ENCODE assay signal across 8 mouse cellular contexts in the genomic region with DNA sequence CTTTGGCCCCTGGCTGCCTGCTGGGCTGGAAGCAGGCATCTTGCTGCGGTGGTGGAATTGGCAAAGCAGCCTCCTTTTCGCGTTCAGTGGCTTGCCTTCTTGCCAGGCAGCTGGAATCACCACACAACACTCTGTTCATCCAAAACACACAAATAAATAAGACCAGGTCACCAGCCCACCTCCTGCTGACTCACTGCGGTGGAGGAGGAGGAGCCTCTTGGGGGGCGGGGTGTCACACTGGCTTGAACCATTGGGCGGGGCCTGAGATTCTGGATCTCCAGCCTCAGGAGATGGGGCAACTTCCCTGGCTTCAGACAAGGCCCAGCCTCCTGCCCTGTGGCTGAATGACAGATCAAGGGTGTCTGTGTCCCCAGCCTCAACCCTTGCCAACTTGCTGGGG. TPM values are rescaled to one million over a fixed set of nuclear protein-coding genes. Genes with fewer than 3 reads are reported as not detected.
DNase-seq lines count a peak whose midpoint lies in the region; ATAC-seq lines count a peak whose summit lies in the region.

No protein-coding gene starts in this region.

- H3K9ac ChIP-seq in hindbrain, embryonic 13.5 days, result no peak overlapping the region
- H3K9ac ChIP-seq in hindbrain, embryonic 11.5 days (ENCODE audit: low read depth, low read length), result no peak overlapping the region
- no peak overlapping the region for H3K9ac ChIP-seq in embryonic facial prominence, embryonic 14.5 days (ENCODE audit: low read depth, low read length)
- no peak overlapping the region for H3K9ac ChIP-seq in liver, embryonic 11.5 days (ENCODE audit: low read depth, low read length)
- no peak overlapping the region for H3K9ac ChIP-seq in neural tube, embryonic 15.5 days (replicated peaks)

- no peak overlapping the region for H3K4me2 ChIP-seq in hindbrain, embryonic 13.5 days
- H3K4me2 ChIP-seq in hindbrain, embryonic 11.5 days (replicated peaks; ENCODE audit: low read depth, low read length), result no peak overlapping the region
- H3K4me2 ChIP-seq in embryonic facial prominence, embryonic 14.5 days (ENCODE audit: low read depth, low read length), result no peak overlapping the region
- no peak overlapping the region for H3K4me2 ChIP-seq in liver, embryonic 11.5 days
- no peak overlapping the region for H3K4me2 ChIP-seq in neural tube, embryonic 15.5 days

- 25% methylated on average over 6 of the region's 6 CpGs for WGBS in hindbrain, embryonic 13.5 days
- WGBS in hindbrain, embryonic 11.5 days, result 15% methylated on average over 6 of the region's 6 CpGs
- 26% methylated on average over 5 of the region's 6 CpGs for WGBS in embryonic facial prominence, embryonic 14.5 days
- WGBS in liver, embryonic 11.5 days, result 12% methylated on average over 6 of the region's 6 CpGs
- 17% methylated on average over 6 of the region's 6 CpGs for WGBS in neural tube, embryonic 15.5 days

- peaks cover 64% of the 10 kb centered on the region for H3K4me1 ChIP-seq in hindbrain, embryonic 13.5 days (replicated peaks)
- peaks cover 12% of the 10 kb centered on the region for H3K4me1 ChIP-seq in hindbrain, embryonic 11.5 days (replicated peaks; ENCODE audit: control insufficient read depth, insufficient read depth, low read length)
- peaks cover 14% of the 10 kb centered on the region for H3K4me1 ChIP-seq in embryonic facial prominence, embryonic 14.5 days (ENCODE audit: control insufficient read depth, insufficient read depth, low read length)
- H3K4me1 ChIP-seq in liver, embryonic 11.5 days (replicated peaks; ENCODE audit: control insufficient read depth, insufficient read depth, low read length), result peaks cover 6% of the 10 kb centered on the region
- H3K4me1 ChIP-seq in neural tube, embryonic 15.5 days, result peaks cover 48% of the 10 kb centered on the region

- 0 out of 2 replicates have a peak overlapping the region, but pooled peaks have one; percentile 8 for H3K27ac ChIP-seq in hindbrain, embryonic 13.5 days
- no peak overlapping the region for H3K27ac ChIP-seq in hindbrain, embryonic 11.5 days (ENCODE audit: low read depth, low read length)
- no peak overlapping the region for H3K27ac ChIP-seq in embryonic facial prominence, embryonic 14.5 days (replicated peaks; ENCODE audit: low read depth, low read length)
- H3K27ac ChIP-seq in liver, embryonic 11.5 days (ENCODE audit: low read depth, low read length), result no peak overlapping the region
- H3K27ac ChIP-seq in neural tube, embryonic 15.5 days (replicated peaks), result no peak overlapping the region

- ATAC-seq in hindbrain, embryonic 13.5 days (ENCODE audit: low FRiP score), result no peak
- no peak for ATAC-seq in hindbrain, embryonic 11.5 days (ENCODE audit: low FRiP score)
- no peak for ATAC-seq in embryonic facial prominence, embryonic 14.5 days (ENCODE audit: low read depth)
- peak; percentile 85 for ATAC-seq in liver, embryonic 11.5 days (replicated peaks; ENCODE audit: low FRiP score)
- ATAC-seq in neural tube, embryonic 15.5 days (ENCODE audit: low FRiP score), result no peak

- no peaks in the 10 kb centered on the region for H3K9me3 ChIP-seq in hindbrain, embryonic 13.5 days
- H3K9me3 ChIP-seq in hindbrain, embryonic 11.5 days (ENCODE audit: control insufficient read depth, low read length), result no peaks in the 10 kb centered on the region
- H3K9me3 ChIP-seq in embryonic facial prominence, embryonic 14.5 days (ENCODE audit: control insufficient read depth, low read length), result no peaks in the 10 kb centered on the region
- no peaks in the 10 kb centered on the region for H3K9me3 ChIP-seq in liver, embryonic 11.5 days (ENCODE audit: control insufficient read depth, low read length)
- H3K9me3 ChIP-seq in neural tube, embryonic 15.5 days (replicated peaks), result no peaks in the 10 kb centered on the region

- H3K36me3 ChIP-seq in hindbrain, embryonic 13.5 days, result peaks cover 6% of the 10 kb centered on the region
- H3K36me3 ChIP-seq in hindbrain, embryonic 11.5 days (ENCODE audit: control insufficient read depth, insufficient read depth, low read length), result no peaks in the 10 kb centered on the region
- H3K36me3 ChIP-seq in embryonic facial prominence, embryonic 14.5 days (ENCODE audit: control insufficient read depth, insufficient read depth, low read length), result no peaks in the 10 kb centered on the region
- H3K36me3 ChIP-seq in liver, embryonic 11.5 days (ENCODE audit: control insufficient read depth, insufficient read depth, low read length), result no peaks in the 10 kb centered on the region
- H3K36me3 ChIP-seq in neural tube, embryonic 15.5 days, result no peaks in the 10 kb centered on the region

- H3K27me3 ChIP-seq in hindbrain, embryonic 13.5 days, result peaks cover 18% of the 10 kb centered on the region
- H3K27me3 ChIP-seq in hindbrain, embryonic 11.5 days (ENCODE audit: control insufficient read depth, insufficient read depth, low read length), result 0 out of 2 replicates have a peak, but pooled peaks cover 3% of the 10 kb centered on the region
- H3K27me3 ChIP-seq in embryonic facial prominence, embryonic 14.5 days (replicated peaks; ENCODE audit: control insufficient read depth, insufficient read depth, low read length), result no peaks in the 10 kb centered on the region
- peaks cover 2% of the 10 kb centered on the region; the same call in 1 of the 2 replicates for H3K27me3 ChIP-seq in liver, embryonic 11.5 days (replicated peaks; ENCODE audit: control insufficient read depth, insufficient read depth, low read length)
- H3K27me3 ChIP-seq in neural tube, embryonic 15.5 days (replicated peaks), result 0 out of 2 replicates have a peak, but pooled peaks cover 5% of the 10 kb centered on the region

- no peak for DNase-seq in hindbrain, embryonic 11.5 days (ENCODE audit: low spot score)
- peak; percentile 98 for DNase-seq in NIH3T3 (ENCODE audit: low read depth)
- peak; percentile 78 for DNase-seq in embryonic facial prominence, embryonic 14.5 days (ENCODE audit: low spot score)
- DNase-seq in induced T-regulatory cell, adult 2 months (ENCODE audit: low read depth), result peak; percentile 10
- DNase-seq in liver, embryonic 11.5 days (ENCODE audit: low spot score), result peak; percentile 38
- peak; percentile 53 for DNase-seq in ovary, postnatal 36 days (ENCODE audit: low spot score)

- no peak overlapping the region for H3K4me3 ChIP-seq in hindbrain, embryonic 13.5 days
- H3K4me3 ChIP-seq in hindbrain, embryonic 11.5 days (ENCODE audit: low read depth, low read length), result no peak overlapping the region
- no peak overlapping the region for H3K4me3 ChIP-seq in embryonic facial prominence, embryonic 14.5 days (ENCODE audit: low read depth, low read length)
- H3K4me3 ChIP-seq in liver, embryonic 11.5 days (ENCODE audit: low read depth, low read length), result no peak overlapping the region
- H3K4me3 ChIP-seq in neural tube, embryonic 15.5 days (replicated peaks), result no peak overlapping the region

RNA-seq across cellular contexts. Expression of a gene that starts 34.5 kb away (rescaled TPM):
- 9.5 and 10.9 TPM in 2 replicates for polyA plus RNA-seq in hindbrain, embryonic 13.5 days (2015; fragmentation: Nextera tagmentation; extraction: Ambion mirVana)
- 3.2 and 5.0 TPM in 2 replicates for polyA plus RNA-seq in hindbrain, embryonic 11.5 days (2014; fragmentation: Nextera tagmentation; extraction: Ambion mirVana)
- polyA plus RNA-seq in embryonic facial prominence, embryonic 14.5 days (2014; fragmentation: Nextera tagmentation; extraction: Ambion mirVana), result 9.0 and 12.9 TPM in 2 replicates
- 0.25 and 0.51 TPM in 2 replicates for polyA plus RNA-seq in liver, embryonic 11.5 days (2014; fragmentation: Nextera tagmentation; extraction: Ambion mirVana)
- 8.0 and 8.4 TPM in 2 replicates for polyA plus RNA-seq in neural tube, embryonic 15.5 days (2015; fragmentation: Nextera tagmentation; extraction: Ambion mirVana)
